Mouse (Mus musculus) hematopoietic stem cell, adult 5-6 weeks (primary cell): Measurements from ENCODE around the gene Svs5. TPM values are rescaled to one million over a fixed set of nuclear protein-coding genes. Genes with fewer than 3 reads are reported as not detected.
"Not testable (repeated sequence)": the region's sequence is repeated elsewhere in the genome, so short reads cannot be mapped to it uniquely, and the experiment has no call there.

Source experiments
- ATAC-seq, 2 experiments: fragments of 125-278 bp in 1 of 2; replicated peaks in 1 of 2; 2 replicates each; pipeline ENCODE4 v1.8.0; 2016 to 2017; ENCODE audit warnings: inconsistent platforms in 2 of 2, mild to moderate bottlenecking in 2 of 2, moderate number of reproducible peaks in 2 of 2, low read depth in 1 of 2, moderate TSS enrichment in 1 of 2; ENCODE audit not compliant: low FRiP score in 2 of 2, poor library complexity in 2 of 2, severe bottlenecking in 2 of 2, insufficient read depth in 1 of 2, low TSS enrichment in 1 of 2
- total RNA-seq: library from RNA; stranded (forward); fragments of 172-1452, 232-1000 nt; gene quantifications from 2 replicates; pipeline ENCODE4 v1.2.3, GENCODE M21; 2017

Gene Svs5
- total RNA-seq, result not detected in 2 replicates

- not testable (repeated sequence) for ATAC-seq
Observed at GRCm38 (mm10) chr2:164332440-164332839, at the start of gene Svs5. Svs5 (plus strand) TSS chr2:164332740.

GRCm38 (mm10) chr2:164288968-164289367, 43.6 kb upstream of the Svs5 start, which contains the start of gene Svs3a:
Svs3a (plus strand) TSS chr2:164289268.
- ATAC-seq, result not testable (repeated sequence)

- ATAC-seq, result no peak
Observed at GRCm38 (mm10) chr2:164312599-164312998, 19.9 kb upstream of the Svs5 start.

- not testable (repeated sequence) for ATAC-seq
Observed at GRCm38 (mm10) chr2:164315460-164315859, 17.1 kb upstream of the Svs5 start.

- not testable (repeated sequence) for ATAC-seq
Observed at GRCm38 (mm10) chr2:164316451-164316850, 16.1 kb upstream of the Svs5 start, which contains the start of gene Svs6. Svs6 (plus strand) TSS chr2:164316751.

- ATAC-seq, result no peak
Observed at GRCm38 (mm10) chr2:164320983-164321382, 11.6 kb upstream of the Svs5 start.

GRCm38 (mm10) chr2:164343732-164344131, 11.2 kb downstream of the Svs5 start:
- ATAC-seq, result not testable (repeated sequence)

GRCm38 (mm10) chr2:164347697-164348096, 15.2 kb downstream of the Svs5 start:
- ATAC-seq, result not testable (repeated sequence)

GRCm38 (mm10) chr2:164348980-164349379, 16.4 kb downstream of the Svs5 start:
- no peak for ATAC-seq

- ATAC-seq, result no peak
Observed at GRCm38 (mm10) chr2:164352697-164353096, 20.2 kb downstream of the Svs5 start.

- no peak for ATAC-seq
Observed at GRCm38 (mm10) chr2:164353356-164353755, 20.8 kb downstream of the Svs5 start.

- ATAC-seq, result peak; percentile 85 to 88
Observed at GRCm38 (mm10) chr2:164356177-164356967, 23.8 kb downstream of the Svs5 start.

GRCm38 (mm10) chr2:164358373-164358772, 25.8 kb downstream of the Svs5 start:
- no peak for ATAC-seq

- no peak for ATAC-seq
Observed at GRCm38 (mm10) chr2:164359031-164359430, 26.5 kb downstream of the Svs5 start.

- ATAC-seq, result 0 out of 4 replicates have a peak, but pooled peaks of 1 of the 2 experiments have one; percentile 15
Observed at GRCm38 (mm10) chr2:164359668-164360067, 27.1 kb downstream of the Svs5 start.

GRCm38 (mm10) chr2:164360974-164361657, 28.6 kb downstream of the Svs5 start:
- no peak for ATAC-seq

GRCm38 (mm10) chr2:164366947-164367346, 34.4 kb downstream of the Svs5 start:
- no peak for ATAC-seq

GRCm38 (mm10) chr2:164368620-164369105, 36.1 kb downstream of the Svs5 start:
- ATAC-seq, result 0 out of 4 replicates have a peak, but pooled peaks of 1 of the 2 experiments have one; percentile 55
